ENCODE assay signal across 15 mouse cellular contexts in the genomic region with DNA sequence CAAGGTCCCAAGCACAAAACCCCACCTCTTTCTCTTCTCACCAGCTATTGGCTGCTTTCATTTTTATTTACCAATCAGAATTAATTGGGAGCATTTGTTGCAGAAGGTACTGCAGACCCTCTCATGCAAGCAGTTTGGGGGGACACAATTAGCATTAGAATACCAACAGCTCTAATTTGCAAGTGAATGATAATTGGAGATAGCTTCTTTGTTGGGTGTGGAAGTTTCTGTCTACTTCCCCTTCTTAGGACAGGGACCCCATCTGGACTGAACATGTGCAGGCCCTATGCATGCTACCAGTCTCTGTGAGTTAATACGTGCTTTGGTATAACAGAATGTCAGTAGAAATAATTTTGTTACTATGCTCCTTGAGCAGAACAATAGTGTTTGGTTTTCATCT. TPM values are rescaled to one million over a fixed set of nuclear protein-coding genes. Genes with fewer than 3 reads are reported as not detected.
"Had no signal": no experiment of that assay in that cellular context is flagged by ENCODE, and none has a peak within 500 bp of the region (broad histone marks: within the 10 kb centered on the region; RNA-seq: fewer than 3 reads in every experiment).

No protein-coding gene starts in this region.

- H3K9ac ChIP-seq: liver, embryonic 12.5 days; lung, embryonic 14.5 days; neural tube, embryonic 12.5 days had no signal

- DNase-seq: kidney, postnatal 10 days; kidney, postnatal 4 days; lung, embryonic 14.5 days; lung, postnatal 14 days; midbrain, embryonic 14.5 days; thymus, postnatal 4 days had no signal

- ATAC-seq: liver, embryonic 12.5 days had no signal

- H3K4me3 ChIP-seq: left cerebral cortex, adult 2 months; limb, embryonic 10.5 days; liver, embryonic 12.5 days; megakaryocyte, embryonic 14.5 days; neural tube, embryonic 12.5 days had no signal

- H3K36me3 ChIP-seq: limb, embryonic 10.5 days; liver, embryonic 12.5 days; neural tube, embryonic 12.5 days had no signal

- H3K27me3 ChIP-seq: neural tube, embryonic 12.5 days had no signal

- H3K9me3 ChIP-seq: limb, embryonic 10.5 days; liver, embryonic 12.5 days; megakaryocyte, embryonic 14.5 days; neural tube, embryonic 12.5 days had no signal

- H3K4me2 ChIP-seq: liver, embryonic 12.5 days; lung, embryonic 14.5 days; neural tube, embryonic 12.5 days had no signal

- H3K27ac ChIP-seq: left cerebral cortex, adult 2 months; limb, embryonic 10.5 days; liver, embryonic 12.5 days; macrophage; neural tube, embryonic 12.5 days; stomach, postnatal 0 days had no signal

RNA-seq across cellular contexts. Expression of gene Plxna2, which starts 1.9 kb away (rescaled TPM):
- total RNA-seq: monocyte, adult 5-6 weeks; neutrophil, adult 5-6 weeks had no signal
